Mouse (Mus musculus) stomach, postnatal 0 days (tissue): Measurements from ENCODE around the gene Kif12. TPM values are rescaled to one million over a fixed set of nuclear protein-coding genes. Genes with fewer than 3 reads are reported as not detected.

Experiments used
- ATAC-seq: fragments of 200-750 bp; cut with Nextera tagmentation; 2 replicates; pipeline ENCODE4 v1.8.0; 2017; ENCODE audit not compliant: low FRiP score, low TSS enrichment
- DNase-seq: peaks from one replicate; pipeline ENCODE4 v3.0.0-alpha.2; 2016; ENCODE audit warnings: low spot score
- H3K27ac ChIP-seq: fragments of 300-500 bp; sonication (generic); replicated peaks from 2 replicates; pipeline ENCODE4 v1.5.1; 2014; ENCODE audit warnings: mild to moderate bottlenecking, control low read depth
- H3K27me3 ChIP-seq: fragments of 300-500 bp; sonication (generic); 2 replicates; pipeline ENCODE4 v1.6.1; 2014; ENCODE audit warnings: low read length; ENCODE audit not compliant: control insufficient read depth, insufficient read depth
- H3K36me3 ChIP-seq: fragments of 300-500 bp; sonication (generic); 2 replicates; pipeline ENCODE4 v1.6.1; 2014; ENCODE audit warnings: low read length, mixed read lengths; ENCODE audit not compliant: control insufficient read depth, insufficient read depth
- H3K4me1 ChIP-seq: fragments of 300-500 bp; sonication (generic); replicated peaks from 2 replicates; pipeline ENCODE4 v1.6.1; 2014; ENCODE audit warnings: antibody characterized with exemption; ENCODE audit not compliant: control insufficient read depth, insufficient read depth
- H3K4me2 ChIP-seq: fragments of 300-500 bp; sonication (generic); replicated peaks from 2 replicates; pipeline ENCODE4 v1.6.1; 2014; ENCODE audit warnings: low read depth, mild to moderate bottlenecking, control low read depth, moderate library complexity
- H3K4me3 ChIP-seq: fragments of 300-500 bp; sonication (generic); 2 replicates; pipeline ENCODE4 v1.5.1; 2014; ENCODE audit warnings: low read depth, low read length, control low read depth
- H3K9ac ChIP-seq: fragments of 300-500 bp; sonication (generic); 2 replicates; pipeline ENCODE4 v1.6.1; 2014; ENCODE audit warnings: mild to moderate bottlenecking, low read length, control low read depth, mixed read lengths
- H3K9me3 ChIP-seq: fragments of 300-500 bp; sonication (generic); 2 replicates; pipeline ENCODE4 v1.6.1; 2016; ENCODE audit warnings: low read length; ENCODE audit not compliant: control insufficient read depth
- CTCF ChIP-seq: IDR thresholded peaks from 2 replicates; pipeline ENCODE4 v1.5.1; 2016; ENCODE audit warnings: antibody characterized with exemption, low read depth, mild to moderate bottlenecking, moderate library complexity
- EP300 ChIP-seq: optimal IDR thresholded peaks from 2 replicates; pipeline ENCODE3; 2016; ENCODE audit warnings: antibody characterized with exemption
- WGBS: fragments of 180-500 bp; shearing (Covaris S2); extraction: QIAGEN DNeasy Blood & Tissue Kit; methylation state at CpG from one replicate; pipeline ENCODE4 v1.1.7; 2014; 5-methylcytosine and 5-hydroxymethylcytosine counted together
- polyA plus RNA-seq: library from polyadenylated mRNA; unstranded; fragments of >200 nt; fragmentation: Nextera tagmentation; extraction: Ambion mirVana; gene quantifications from 2 replicates; pipeline ENCODE4 v1.2.1, GENCODE M21; 2015

The Kif12 gene
- polyA plus RNA-seq: 4.0 and 4.7 TPM in 2 replicates

DNA sequence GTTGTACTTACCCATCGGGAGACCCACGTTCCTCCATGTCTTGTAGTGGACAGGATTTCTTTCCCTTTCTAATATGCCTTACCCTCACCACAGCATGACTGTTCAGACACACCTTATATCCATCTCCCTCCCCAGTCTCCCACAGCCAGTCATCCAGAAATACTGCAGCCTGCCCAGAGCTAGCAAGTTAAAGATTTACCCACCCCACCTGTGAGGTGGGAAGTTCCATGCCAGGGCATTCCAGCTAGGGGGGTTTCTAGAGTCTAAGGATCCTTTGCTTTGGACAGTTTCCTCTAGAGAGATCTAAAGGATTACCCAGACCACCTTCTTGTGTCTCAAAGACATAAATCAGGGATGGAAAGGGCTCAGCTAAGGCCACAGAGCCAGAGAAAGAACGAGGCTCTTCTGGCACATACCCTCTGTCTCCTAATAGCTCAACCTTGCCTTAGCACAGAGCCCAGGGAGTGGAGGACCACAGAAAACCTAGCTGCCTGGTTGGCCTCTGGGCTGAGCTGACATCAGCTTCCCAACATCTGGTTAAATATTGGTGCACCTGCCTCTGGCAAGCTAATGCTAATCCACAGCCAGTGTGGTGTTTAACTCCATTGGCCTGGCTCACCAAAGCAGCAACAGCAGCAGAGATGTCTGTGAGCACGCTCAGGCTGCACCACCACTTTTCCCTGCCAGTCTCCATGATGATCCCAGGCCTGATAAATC, at the start of gene Kif12:
TSS of gene Kif12 (minus strand) at position 163 of the 717 bp plus-strand sequence.
- peak; percentile 56 for DNase-seq
- Histone ChIP-seq H3K36me3 (no peaks in the 10 kb centered on the region), H3K27me3 (no peaks in the 10 kb centered on the region), H3K4me2 (peak within 1 kb of the TSS; percentile 32), H3K4me3 (no peak within 1 kb of the TSS), H3K9me3 (no peaks in the 10 kb centered on the region), H3K9ac (no peak within 1 kb of the TSS), H3K27ac (no peak within 1 kb of the TSS), H3K4me1 (no peaks in the 10 kb centered on the region; the same call in 1 of the 2 replicates)
- TF ChIP-seq CTCF (no peak), EP300 (no peak)
- WGBS: 54% methylated on average over 4 of the region's 4 CpGs
- peak; percentile 84 for ATAC-seq

- WGBS: 74% methylated on average over 15 of the region's 15 CpGs
- Histone ChIP-seq H3K4me3 (no peak overlapping the region), H3K4me1 (peaks cover 5% of the 10 kb centered on the region), H3K36me3 (peaks cover 7% of the 10 kb centered on the region; the same call in 1 of the 2 replicates), H3K9ac (no peak overlapping the region), H3K9me3 (no peaks in the 10 kb centered on the region), H3K27me3 (no peaks in the 10 kb centered on the region), H3K4me2 (no peak overlapping the region), H3K27ac (no peak overlapping the region; the same call in 1 of the 2 replicates)
- DNase-seq: no peak
- ATAC-seq: no peak
- TF ChIP-seq CTCF (no peak), EP300 (no peak)
Measured at GRCm38 (mm10) chr4:63221096-63221958, 49.4 kb upstream of the Kif12 start.

DNA sequence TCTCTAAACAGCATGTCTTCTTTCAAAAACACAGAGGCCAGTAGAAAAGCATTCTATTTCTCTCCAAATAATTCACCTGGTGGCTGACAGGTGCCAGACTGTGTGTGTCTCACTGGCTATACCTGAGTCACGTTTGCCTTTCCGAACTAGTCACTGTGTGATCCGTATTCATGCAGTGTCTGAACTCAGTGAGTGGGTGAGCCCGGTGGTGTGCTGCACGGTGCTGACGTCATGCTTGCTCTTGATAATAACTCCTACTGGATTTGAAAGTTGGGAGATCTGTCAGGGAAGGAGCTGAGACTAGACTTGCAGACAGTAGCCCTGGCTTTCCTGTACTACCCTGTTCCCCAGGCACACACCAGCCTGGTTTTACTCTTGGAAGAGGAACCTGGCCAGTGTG, 47.7 kb upstream of the Kif12 start:
- no peak for TF ChIP-seq EP300
- TF ChIP-seq CTCF: no peak
- Histone ChIP-seq H3K9me3 (no peaks in the 10 kb centered on the region), H3K4me1 (peaks cover 5% of the 10 kb centered on the region), H3K4me2 (no peak overlapping the region), H3K27me3 (no peaks in the 10 kb centered on the region), H3K36me3 (peaks cover 5% of the 10 kb centered on the region; the same call in 1 of the 2 replicates), H3K4me3 (no peak overlapping the region), H3K9ac (no peak overlapping the region), H3K27ac (no peak overlapping the region)
- peak; percentile 58; the same call in 1 of the 2 replicates for ATAC-seq
- 54% methylated on average over 6 of the region's 6 CpGs for WGBS
- peak; percentile 46 for DNase-seq

DNA sequence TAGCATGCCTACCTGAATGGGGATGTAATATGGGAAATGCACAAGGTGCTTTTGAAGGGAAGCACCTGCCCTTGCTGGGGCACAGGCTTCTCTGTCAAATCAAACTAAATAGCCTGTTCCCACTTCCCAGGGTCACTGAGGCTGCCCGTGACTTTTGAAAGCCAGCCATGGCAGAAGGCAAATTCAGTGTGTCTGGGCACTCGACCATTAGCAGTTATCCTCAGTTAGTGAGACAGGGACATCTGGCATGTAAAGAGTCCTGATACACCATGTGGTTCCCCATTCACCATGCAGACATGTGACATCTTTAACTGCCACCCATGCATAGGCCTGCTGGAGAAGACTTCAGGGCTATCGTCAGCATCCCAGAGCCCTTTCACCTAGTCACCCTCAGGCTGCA, 47.1 kb upstream of the Kif12 start:
- H3K27me3 ChIP-seq: no peaks in the 10 kb centered on the region
- TF ChIP-seq CTCF (no peak), EP300 (no peak)
- WGBS: 75% methylated on average over 3 of the region's 3 CpGs
- no peaks in the 10 kb centered on the region for H3K9me3 ChIP-seq
- H3K36me3 ChIP-seq: no peaks in the 10 kb centered on the region
- DNase-seq: no peak
- H3K9ac ChIP-seq: no peak overlapping the region
- H3K4me3 ChIP-seq: no peak overlapping the region
- no peak overlapping the region for H3K27ac ChIP-seq
- ATAC-seq: no peak
- H3K4me2 ChIP-seq: no peak overlapping the region
- peaks cover 5% of the 10 kb centered on the region for H3K4me1 ChIP-seq

DNA sequence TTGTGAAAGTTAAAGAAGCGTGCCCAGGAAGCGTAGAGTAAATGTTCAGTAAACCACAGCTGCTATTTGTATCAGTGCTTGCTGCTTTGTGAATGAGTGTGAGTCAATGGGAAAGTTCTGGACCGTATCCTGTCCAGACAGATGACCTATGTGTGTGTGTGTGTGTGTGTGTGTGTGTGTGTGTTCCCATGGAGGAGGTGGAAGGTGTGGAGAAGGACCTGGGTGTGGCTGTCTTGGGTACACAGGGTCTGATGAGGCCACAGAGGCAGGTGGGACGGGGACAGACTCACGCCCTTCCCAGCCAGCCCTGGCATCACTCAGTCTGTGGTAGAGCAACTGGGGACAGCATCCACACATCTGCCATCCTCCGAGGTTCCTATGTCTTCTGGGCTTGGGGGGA, 45.6 kb upstream of the Kif12 start:
- no peaks in the 10 kb centered on the region for H3K27me3 ChIP-seq
- H3K27ac ChIP-seq: 0 out of 2 replicates have a peak overlapping the region, but pooled peaks have one; percentile 18
- H3K4me3 ChIP-seq: no peak overlapping the region
- TF ChIP-seq EP300: no peak
- no peak for TF ChIP-seq CTCF
- 58% methylated on average over 6 of the region's 6 CpGs for WGBS
- peaks cover 10% of the 10 kb centered on the region for H3K4me1 ChIP-seq
- H3K9me3 ChIP-seq: no peaks in the 10 kb centered on the region
- no peak overlapping the region for H3K9ac ChIP-seq
- ATAC-seq (0 out of 2 replicates have a peak, but pooled peaks have one; percentile 21), DNase-seq (peak; percentile 57)
- no peaks in the 10 kb centered on the region for H3K36me3 ChIP-seq
- no peak overlapping the region for H3K4me2 ChIP-seq
